Mouse (Mus musculus): ENCODE measurements around the gene Paqr3. TPM values are rescaled to one million over a fixed set of nuclear protein-coding genes. Genes with fewer than 3 reads are reported as not detected.

Gene Paqr3
- total RNA-seq, 4 experiments from 2014 or later: 2.6 to 6.0 (median 3.6) TPM

GRCm38 (mm10) chr5:97085071-97085470, 26.3 kb downstream of the Paqr3 start:
- no peak for DNase-seq (ENCODE audit: low spot score in 2 of 2)

GRCm38 (mm10) chr5:97084541-97084940, 26.9 kb downstream of the Paqr3 start:
- no peak for DNase-seq (ENCODE audit: low spot score in 2 of 2)

- DNase-seq (ENCODE audit: low spot score in 2 of 2): no peak
These were observed 27.7 kb downstream of the Paqr3 start for GRCm38 (mm10) chr5:97083701-97084100.

DNA sequence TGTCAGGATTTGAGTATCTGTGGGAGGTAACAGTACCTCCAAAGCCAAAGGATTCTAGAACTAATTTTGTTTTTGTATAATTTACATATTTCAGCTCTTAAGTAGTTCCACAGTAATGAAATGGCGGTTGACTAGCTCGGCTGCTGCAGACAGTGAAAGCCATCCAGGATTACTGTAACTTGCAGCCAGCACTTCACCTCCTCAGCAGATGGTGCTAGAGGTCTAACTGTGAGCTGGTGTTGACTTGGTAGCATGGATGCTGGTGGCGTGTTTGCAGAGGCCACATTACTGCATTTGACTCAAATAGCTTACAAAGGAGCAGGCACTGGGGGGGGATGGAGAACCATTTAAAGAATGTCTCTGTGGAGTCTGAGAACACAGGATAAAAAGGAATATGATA, 29.9 kb downstream of the Paqr3 start:
- DNase-seq (ENCODE audit: low spot score in 2 of 2): no peak

DNA sequence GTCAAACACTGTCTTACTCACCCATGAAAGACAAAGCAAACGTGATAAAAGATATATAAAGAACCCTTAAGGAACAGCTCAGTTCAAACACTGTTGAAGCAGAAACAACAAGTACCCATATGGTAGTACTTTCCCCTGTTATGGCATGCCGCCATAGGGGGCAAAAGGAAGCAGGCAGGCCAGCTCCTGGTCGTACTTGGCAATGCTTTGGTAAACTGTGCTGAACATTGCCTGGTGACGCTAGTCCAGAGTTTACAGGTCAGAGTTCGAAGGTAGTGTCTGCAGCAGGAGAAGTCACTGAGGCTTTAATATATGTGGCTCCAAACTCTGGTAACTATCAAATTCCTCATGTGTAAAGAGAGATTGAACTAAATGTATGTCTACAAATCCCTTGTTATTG, 32.8 kb downstream of the Paqr3 start:
- no peak for DNase-seq (ENCODE audit: low spot score in 2 of 2)

DNA sequence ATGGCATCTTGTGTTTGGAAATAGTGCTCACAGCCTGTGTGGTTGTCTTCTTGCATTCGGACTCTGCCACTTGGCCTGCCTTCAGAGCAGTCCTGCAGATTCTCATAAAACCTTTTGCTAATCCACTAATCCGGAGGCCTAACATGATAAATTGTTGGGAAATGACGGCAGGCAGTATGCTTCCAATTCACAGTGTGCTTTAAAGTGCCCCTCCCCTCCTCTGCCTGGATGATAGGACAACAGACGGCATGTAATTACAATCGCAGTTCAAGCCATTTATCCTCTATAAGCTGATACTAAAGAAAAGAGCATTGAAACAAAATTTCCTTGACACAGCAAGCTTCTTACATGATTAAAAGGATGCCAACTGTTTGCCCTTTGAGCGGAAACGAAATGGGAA, 33.7 kb downstream of the Paqr3 start:
- DNase-seq (ENCODE audit: low spot score in 2 of 2): no peak

GRCm38 (mm10) chr5:97076167-97076566, 35.2 kb downstream of the Paqr3 start:
- no peak for DNase-seq (ENCODE audit: low spot score in 2 of 2)

DNA sequence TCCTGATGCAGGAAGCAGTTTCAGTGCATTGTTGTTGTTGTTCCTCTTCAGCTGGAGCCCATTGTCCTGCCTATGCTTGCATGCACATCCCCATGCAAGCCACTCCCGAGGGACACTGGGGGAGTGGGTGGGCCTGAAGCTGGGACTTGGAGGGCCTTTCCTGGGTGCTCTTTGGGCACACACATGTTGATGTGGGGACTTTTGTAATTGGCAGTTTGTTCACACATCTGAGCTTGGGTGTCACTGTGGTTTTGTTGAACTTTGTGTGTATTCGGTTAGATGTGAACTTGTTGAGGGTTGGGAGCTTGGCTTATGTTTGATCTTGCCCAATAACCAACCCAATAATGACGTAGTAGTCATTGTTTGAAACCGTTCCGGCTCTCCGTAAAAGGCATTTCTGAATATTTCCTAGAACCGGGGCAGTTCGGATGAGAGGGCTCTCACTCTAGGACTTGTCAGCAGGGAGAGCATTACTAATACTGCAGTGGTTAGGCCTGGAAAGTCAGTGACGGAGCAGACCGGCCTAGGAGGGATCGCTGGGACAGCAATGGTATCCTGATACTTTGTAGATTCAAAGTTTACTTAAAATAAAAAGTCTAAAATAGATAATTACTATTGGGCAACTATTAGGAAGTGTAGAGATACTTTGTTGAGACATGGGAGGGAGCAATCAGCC, 35.8 kb downstream of the Paqr3 start:
- no peak for DNase-seq (ENCODE audit: low spot score in 2 of 2)

DNA sequence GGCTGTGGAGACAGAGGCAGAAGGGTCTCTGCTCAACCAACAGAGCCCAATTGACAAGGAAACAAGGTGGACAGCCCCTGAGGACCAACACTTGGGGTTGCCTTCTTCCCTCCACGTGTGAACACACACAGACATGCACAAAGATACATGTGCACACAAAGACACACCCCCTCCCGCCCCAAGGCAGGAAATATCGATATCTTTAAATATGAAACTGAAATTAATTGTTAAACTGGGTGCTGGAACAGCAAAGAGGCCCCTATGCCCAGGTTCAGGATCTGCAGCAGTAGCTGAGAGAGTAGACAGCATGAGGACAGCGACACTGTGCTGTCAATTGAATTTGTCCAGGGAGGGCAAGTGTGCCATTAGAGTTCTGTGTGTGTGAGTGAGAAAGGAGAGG, 45.6 kb downstream of the Paqr3 start:
- no peak for DNase-seq (ENCODE audit: low spot score in 2 of 2)

GRCm38 (mm10) chr5:97062041-97062440, 49.4 kb downstream of the Paqr3 start:
- no peak for DNase-seq (ENCODE audit: low spot score in 2 of 2)

DNA sequence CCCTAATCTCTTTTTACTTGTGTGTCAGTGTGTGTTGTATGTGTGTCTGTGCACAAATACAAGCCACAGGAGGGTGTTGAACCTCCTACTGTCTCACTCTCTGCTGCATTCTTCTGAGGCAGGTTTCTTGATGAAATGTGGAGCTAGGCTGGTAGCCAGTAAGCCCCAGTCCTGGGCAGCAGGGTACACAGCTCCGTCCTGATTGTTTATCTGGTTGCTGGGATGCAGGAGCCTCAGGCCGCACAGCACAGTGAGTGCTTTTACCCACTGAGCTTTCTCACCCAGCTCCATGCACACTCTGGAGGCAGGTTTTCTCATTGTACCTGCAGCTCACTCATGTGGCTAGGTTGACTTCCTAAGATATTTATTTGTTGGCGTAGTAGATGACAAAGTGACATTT, 50.5 kb downstream of the Paqr3 start:
- no peak for DNase-seq (ENCODE audit: low spot score in 2 of 2)

DNA sequence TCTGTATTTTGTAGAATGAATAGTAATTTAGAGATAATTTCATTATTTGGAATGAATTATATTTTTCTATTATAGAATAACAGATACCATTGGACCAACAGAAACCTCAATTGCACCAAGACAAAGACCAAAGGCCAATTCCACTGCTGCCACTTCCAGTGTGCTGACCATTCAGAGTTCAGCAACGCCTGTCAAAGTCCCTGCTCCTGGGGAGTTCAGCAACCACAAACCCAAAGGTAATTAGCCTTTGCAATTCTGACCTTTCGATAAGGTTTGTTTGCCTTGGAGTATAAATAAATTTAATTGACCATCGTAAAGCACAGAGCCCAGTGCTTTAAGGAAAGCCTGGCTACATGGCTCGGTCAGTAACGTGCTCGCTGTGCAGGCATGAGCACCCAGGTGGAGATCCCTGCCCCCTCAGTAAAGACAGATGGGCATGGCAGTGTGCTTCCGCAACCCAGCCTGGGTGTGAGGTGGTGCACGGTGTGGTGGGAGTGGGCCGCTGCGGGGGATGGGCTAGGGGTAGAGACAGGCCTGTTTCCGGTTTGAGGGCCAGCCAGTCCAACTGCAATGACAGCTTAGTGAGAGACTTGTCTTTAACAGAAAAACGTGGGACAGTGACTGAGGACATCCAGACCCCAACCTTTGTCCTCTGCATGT, 54.5 kb downstream of the Paqr3 start:
- no peak for DNase-seq (ENCODE audit: low spot score in 2 of 2)

GRCm38 (mm10) chr5:97056359-97056758, 55.0 kb downstream of the Paqr3 start:
- DNase-seq (ENCODE audit: low spot score in 2 of 2): no peak

- DNase-seq (ENCODE audit: low spot score in 2 of 2): no peak
These were observed 55.8 kb downstream of the Paqr3 start for GRCm38 (mm10) chr5:97055511-97056068.

DNA sequence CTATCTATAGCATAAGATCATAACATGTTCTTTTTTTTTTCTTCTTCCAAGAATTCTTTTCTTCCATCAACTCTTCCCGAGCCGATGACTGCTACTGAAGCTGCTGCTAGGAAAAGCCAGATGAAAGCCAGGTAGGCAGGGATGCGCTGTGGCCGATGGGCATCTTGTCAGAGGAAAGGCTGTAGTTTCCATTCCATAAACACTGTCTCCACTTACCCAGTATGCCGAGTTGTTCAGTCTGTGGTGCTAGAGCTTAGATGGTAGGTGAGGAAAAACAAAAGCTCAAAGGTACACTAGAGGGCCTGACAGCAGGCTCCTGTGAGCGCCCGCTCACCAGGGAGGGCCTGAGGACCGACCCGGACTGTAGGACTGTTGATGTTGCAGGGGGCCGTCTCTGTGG, 56.6 kb downstream of the Paqr3 start:
- DNase-seq (ENCODE audit: low spot score in 2 of 2): no peak

GRCm38 (mm10) chr5:97054166-97054565, 57.2 kb downstream of the Paqr3 start:
- DNase-seq (ENCODE audit: low spot score in 2 of 2): no peak

GRCm38 (mm10) chr5:97048905-97049304, 62.5 kb downstream of the Paqr3 start:
- DNase-seq (ENCODE audit: low spot score in 2 of 2): no peak

- no peak for DNase-seq (ENCODE audit: low spot score in 2 of 2)
These were observed 64.7 kb downstream of the Paqr3 start for GRCm38 (mm10) chr5:97046680-97047079.

GRCm38 (mm10) chr5:97045260-97045659, 66.1 kb downstream of the Paqr3 start:
- DNase-seq (ENCODE audit: low spot score in 2 of 2): no peak
